Mouse (Mus musculus): ENCODE measurements at regions not wholly inside any gene's neighbourhood (a gene's known extent, or its start where the extent isn't known, plus 50 kb on each side); places are given as distances from the start of the nearest gene placed in this dataset.

DNA sequence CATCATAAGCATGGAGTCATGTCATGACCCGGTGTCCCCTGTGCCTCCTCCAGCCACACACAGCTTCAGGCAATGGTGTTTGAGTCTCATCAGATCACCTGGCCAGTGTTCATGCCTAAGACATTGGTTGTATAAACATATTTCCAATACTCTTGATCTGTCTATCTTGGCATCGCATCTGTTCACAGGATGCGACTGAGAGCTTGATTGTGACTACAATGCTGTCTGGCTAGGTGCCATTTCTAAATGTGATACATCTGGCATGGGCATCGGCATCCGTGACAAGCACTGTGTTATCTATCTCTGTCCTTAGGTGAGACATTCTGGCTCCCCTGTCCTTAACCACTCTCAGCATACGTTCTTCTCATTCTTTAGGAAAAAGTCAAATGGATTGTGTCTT is 102.3 kb upstream of the Fut8 start:
- H3K4me3 ChIP-seq (ENCODE audit: insufficient read depth in 1 of 2, low read depth in 1 of 2, low read length in 2 of 2, poor library complexity in 1 of 2, severe bottlenecking in 1 of 2): no peak overlapping the region
- H3K9me3 ChIP-seq (ENCODE audit: control insufficient read depth, insufficient read depth, low read depth, low read length): no peaks in the 10 kb centered on the region
- H3K27ac ChIP-seq (ENCODE audit: insufficient read depth, low read depth, low read length, poor library complexity, severe bottlenecking): no peak overlapping the region
- TF ChIP-seq HCFC1 (IDR thresholded peaks at IDR 0.05; ENCODE audit: borderline replicate concordance, insufficient read depth, low read length): no peak
- no peak for TF ChIP-seq CHD2 (IDR thresholded peaks at IDR 0.05; ENCODE audit: low read depth, low read length)
- TF ChIP-seq MAFK (IDR thresholded peaks at IDR 0.05; ENCODE audit: insufficient read depth, low read depth, low read length): no peak
- TF ChIP-seq ZC3H11A (IDR thresholded peaks at IDR 0.05; ENCODE audit: borderline replicate concordance, low read depth, low read length): no peak
- no peak for TF ChIP-seq ZNF384 (IDR thresholded peaks at IDR 0.05; ENCODE audit: low read depth, low read length)
- no peaks in the 10 kb centered on the region for H3K4me1 ChIP-seq (ENCODE audit: control insufficient read depth in 2 of 2, insufficient read depth in 2 of 2, low read length in 2 of 2, poor library complexity in 1 of 2)
- in situ Hi-C loops (cut with MboI; ENCODE audit: low sequenced_read_pairs in 2 of 2, unreplicated experiment in 2 of 2): no loop called here
- H3K9ac ChIP-seq (ENCODE audit: insufficient read depth, low read depth, low read length, poor library complexity, severe bottlenecking): no peak overlapping the region
- DNase-seq (ENCODE audit: low read depth, low spot score): no peak
- H3K36me3 ChIP-seq (ENCODE audit: control insufficient read depth, insufficient read depth, low read length, poor library complexity, severe bottlenecking): no peaks in the 10 kb centered on the region

DNA sequence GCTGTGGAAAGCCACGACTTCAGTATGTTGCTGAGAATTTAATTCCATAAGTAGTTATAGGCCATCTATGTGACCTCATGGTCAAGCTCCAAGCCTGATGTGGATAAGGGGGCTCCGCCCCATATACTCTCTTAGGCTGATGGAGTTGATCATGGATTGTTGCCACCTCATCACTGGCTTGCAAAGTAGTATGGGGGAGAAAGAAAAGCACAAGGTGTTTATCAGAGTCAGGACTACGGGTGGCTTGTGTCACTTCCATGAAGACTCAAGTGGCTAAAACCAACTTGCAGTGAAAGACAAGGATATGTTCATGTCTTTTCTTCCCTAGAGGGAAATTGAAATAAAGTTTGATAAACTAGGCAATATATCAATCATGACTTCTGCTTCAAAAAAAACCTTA is 102.9 kb upstream of the Fut8 start:
- no peaks in the 10 kb centered on the region for H3K9me3 ChIP-seq (ENCODE audit: control insufficient read depth, insufficient read depth, low read depth, low read length)
- no peak overlapping the region for H3K4me3 ChIP-seq (ENCODE audit: insufficient read depth in 1 of 2, low read depth in 1 of 2, low read length in 2 of 2, poor library complexity in 1 of 2, severe bottlenecking in 1 of 2)
- no peak overlapping the region for H3K27ac ChIP-seq (ENCODE audit: insufficient read depth, low read depth, low read length, poor library complexity, severe bottlenecking)
- no peak overlapping the region for H3K9ac ChIP-seq (ENCODE audit: insufficient read depth, low read depth, low read length, poor library complexity, severe bottlenecking)
- in situ Hi-C loops (cut with MboI; ENCODE audit: low sequenced_read_pairs in 2 of 2, unreplicated experiment in 2 of 2): no loop called here
- DNase-seq (ENCODE audit: low read depth, low spot score): no peak
- TF ChIP-seq CHD2 (IDR thresholded peaks at IDR 0.05; ENCODE audit: low read depth, low read length) (no peak), ZNF384 (IDR thresholded peaks at IDR 0.05; ENCODE audit: low read depth, low read length) (no peak), MAFK (IDR thresholded peaks at IDR 0.05; ENCODE audit: insufficient read depth, low read depth, low read length) (no peak), HCFC1 (IDR thresholded peaks at IDR 0.05; ENCODE audit: borderline replicate concordance, insufficient read depth, low read length) (no peak), ZC3H11A (IDR thresholded peaks at IDR 0.05; ENCODE audit: borderline replicate concordance, low read depth, low read length) (no peak)
- H3K4me1 ChIP-seq (ENCODE audit: control insufficient read depth in 2 of 2, insufficient read depth in 2 of 2, low read length in 2 of 2, poor library complexity in 1 of 2): no peaks in the 10 kb centered on the region
- H3K36me3 ChIP-seq (ENCODE audit: control insufficient read depth, insufficient read depth, low read length, poor library complexity, severe bottlenecking): no peaks in the 10 kb centered on the region

DNA sequence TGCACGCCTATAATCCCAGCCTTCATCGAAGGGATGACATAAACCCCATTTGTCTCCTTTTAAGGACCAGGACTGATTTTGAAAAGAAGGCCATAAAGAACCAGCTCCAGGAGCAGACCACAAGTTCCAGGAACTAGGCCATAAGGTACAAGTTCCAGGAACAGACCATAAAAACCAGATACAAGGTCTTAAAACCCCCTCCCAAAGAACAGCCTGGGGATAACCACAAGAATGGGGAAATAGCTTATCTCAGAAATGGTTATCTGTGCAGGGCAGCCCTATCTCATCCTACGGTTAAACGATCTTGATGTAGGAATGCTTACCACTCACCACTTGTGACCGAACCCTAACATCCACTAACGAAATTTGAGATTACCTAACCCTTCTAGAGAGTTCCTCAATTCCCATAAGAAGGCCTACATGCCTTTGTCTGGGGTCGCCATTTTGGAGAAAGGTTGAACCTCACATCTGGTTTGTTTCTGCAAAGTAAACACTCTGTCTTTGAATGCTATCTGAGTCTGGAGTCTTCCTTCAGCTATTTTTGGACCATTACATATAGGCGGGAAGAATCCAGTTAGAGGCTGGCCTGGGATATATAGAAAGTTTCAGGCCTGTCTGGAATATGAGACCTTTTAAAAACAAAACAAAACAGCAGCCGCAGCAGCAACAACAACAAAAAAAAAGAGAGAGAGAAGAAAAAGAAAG is 103.5 kb upstream of the Fut8 start:
- Histone ChIP-seq H3K4me1 (ENCODE audit: control insufficient read depth in 2 of 2, insufficient read depth in 2 of 2, low read length in 2 of 2, poor library complexity in 1 of 2) (no peaks in the 10 kb centered on the region), H3K36me3 (ENCODE audit: control insufficient read depth, insufficient read depth, low read length, poor library complexity, severe bottlenecking) (no peaks in the 10 kb centered on the region), H3K9ac (ENCODE audit: insufficient read depth, low read depth, low read length, poor library complexity, severe bottlenecking) (no peak overlapping the region), H3K9me3 (ENCODE audit: control insufficient read depth, insufficient read depth, low read depth, low read length) (no peaks in the 10 kb centered on the region), H3K4me3 (ENCODE audit: insufficient read depth in 1 of 2, low read depth in 1 of 2, low read length in 2 of 2, poor library complexity in 1 of 2, severe bottlenecking in 1 of 2) (no peak overlapping the region), H3K27ac (ENCODE audit: insufficient read depth, low read depth, low read length, poor library complexity, severe bottlenecking) (no peak overlapping the region)
- no peak for DNase-seq (ENCODE audit: low read depth, low spot score)
- in situ Hi-C loops (cut with MboI; ENCODE audit: low sequenced_read_pairs in 2 of 2, unreplicated experiment in 2 of 2): no loop called here
- TF ChIP-seq HCFC1 (IDR thresholded peaks at IDR 0.05; ENCODE audit: borderline replicate concordance, insufficient read depth, low read length) (no peak), MAFK (IDR thresholded peaks at IDR 0.05; ENCODE audit: insufficient read depth, low read depth, low read length) (no peak), ZC3H11A (IDR thresholded peaks at IDR 0.05; ENCODE audit: borderline replicate concordance, low read depth, low read length) (no peak), CHD2 (IDR thresholded peaks at IDR 0.05; ENCODE audit: low read depth, low read length) (no peak), ZNF384 (IDR thresholded peaks at IDR 0.05; ENCODE audit: low read depth, low read length) (no peak)

DNA sequence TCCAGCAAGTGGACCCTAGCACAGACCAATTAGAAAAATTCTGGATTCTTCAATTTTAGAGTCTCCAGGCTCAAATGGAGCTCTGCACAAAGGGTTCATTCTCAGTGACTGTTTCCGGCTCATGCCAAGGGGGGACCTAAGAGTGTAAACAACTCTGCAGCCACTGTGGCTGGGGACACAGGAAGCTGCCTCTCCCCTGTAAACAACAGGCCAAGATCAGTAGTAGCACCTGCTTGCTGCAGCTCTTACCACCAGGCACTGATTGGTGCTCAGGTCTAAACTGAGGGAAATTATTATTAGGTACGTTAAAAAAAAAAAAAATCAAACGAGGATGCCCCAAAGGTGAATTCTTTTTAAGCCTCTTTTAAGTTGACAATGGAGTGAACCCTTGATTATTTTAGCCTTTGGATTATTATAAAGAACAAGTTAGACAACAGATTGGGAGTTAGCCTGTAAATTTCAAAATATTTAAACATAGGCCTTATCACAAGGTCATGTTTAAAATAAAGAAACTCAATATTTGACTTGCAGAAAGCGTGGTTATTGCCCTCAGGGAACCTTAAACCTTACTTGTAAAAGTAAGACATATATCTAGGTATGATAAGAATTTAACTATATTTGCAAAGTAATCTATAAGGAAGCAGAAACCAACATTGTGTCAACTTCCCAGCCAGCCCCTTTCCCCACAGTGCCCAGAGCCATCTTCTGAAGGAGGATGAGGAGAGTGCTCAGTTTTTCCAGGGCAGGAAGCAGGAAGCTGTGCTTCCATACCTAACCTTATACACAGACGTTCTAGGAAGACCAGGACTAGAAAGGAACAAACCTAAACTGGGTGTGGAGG is 104.2 kb upstream of the Fut8 start:
- Histone ChIP-seq H3K36me3 (ENCODE audit: control insufficient read depth, insufficient read depth, low read length, poor library complexity, severe bottlenecking) (no peaks in the 10 kb centered on the region), H3K27ac (ENCODE audit: insufficient read depth, low read depth, low read length, poor library complexity, severe bottlenecking) (no peak overlapping the region)
- in situ Hi-C loops (cut with MboI; ENCODE audit: low sequenced_read_pairs in 2 of 2, unreplicated experiment in 2 of 2): no loop called here

More for the DNA sequence above, 104.2 kb upstream of the Fut8 start:
- no peak overlapping the region for H3K9ac ChIP-seq (ENCODE audit: insufficient read depth, low read depth, low read length, poor library complexity, severe bottlenecking)
- no peak overlapping the region for H3K4me3 ChIP-seq (ENCODE audit: insufficient read depth in 1 of 2, low read depth in 1 of 2, low read length in 2 of 2, poor library complexity in 1 of 2, severe bottlenecking in 1 of 2)
- no peak for DNase-seq (ENCODE audit: low read depth, low spot score)
- TF ChIP-seq ZNF384 (IDR thresholded peaks at IDR 0.05; ENCODE audit: low read depth, low read length): no peak
- TF ChIP-seq HCFC1 (IDR thresholded peaks at IDR 0.05; ENCODE audit: borderline replicate concordance, insufficient read depth, low read length): no peak
- no peak for TF ChIP-seq CHD2 (IDR thresholded peaks at IDR 0.05; ENCODE audit: low read depth, low read length)
- TF ChIP-seq MAFK (IDR thresholded peaks at IDR 0.05; ENCODE audit: insufficient read depth, low read depth, low read length): no peak
- TF ChIP-seq ZC3H11A (IDR thresholded peaks at IDR 0.05; ENCODE audit: borderline replicate concordance, low read depth, low read length): no peak
- no peaks in the 10 kb centered on the region for H3K4me1 ChIP-seq (ENCODE audit: control insufficient read depth in 2 of 2, insufficient read depth in 2 of 2, low read length in 2 of 2, poor library complexity in 1 of 2)
- H3K9me3 ChIP-seq (ENCODE audit: control insufficient read depth, insufficient read depth, low read depth, low read length): no peaks in the 10 kb centered on the region
